Mouse (Mus musculus) testis, postnatal 14 days (tissue): ENCODE results near the gene Evc.

ENCODE experiments used
- DNase-seq: peaks from one replicate; pipeline ENCODE4 v3.0.0; 2021; ENCODE audit warnings: low spot score

Evc gene

GRCm38 (mm10) chr5:37336485-37337105, at the start of gene Evc:
Gene Evc, minus strand, starts transcription at chr5:37336894.
- DNase-seq = peak; percentile 49

GRCm38 (mm10) chr5:37383570-37383969, 46.9 kb upstream of the Evc start:
- no peak for DNase-seq

- DNase-seq = no peak
Measured at GRCm38 (mm10) chr5:37380641-37381040, 43.9 kb upstream of the Evc start.

- no peak for DNase-seq
Measured at GRCm38 (mm10) chr5:37377376-37377775, 40.7 kb upstream of the Evc start.

GRCm38 (mm10) chr5:37368796-37369195, 32.1 kb upstream of the Evc start:
- DNase-seq = no peak

GRCm38 (mm10) chr5:37365751-37366150, 29.1 kb upstream of the Evc start:
- no peak for DNase-seq

GRCm38 (mm10) chr5:37363284-37363683, 26.6 kb upstream of the Evc start:
- no peak for DNase-seq

- DNase-seq = no peak
Measured at GRCm38 (mm10) chr5:37362618-37363017, 25.9 kb upstream of the Evc start.

GRCm38 (mm10) chr5:37356027-37356426, 19.3 kb upstream of the Evc start:
- DNase-seq = no peak

- no peak for DNase-seq
Measured at GRCm38 (mm10) chr5:37354385-37354784, 17.7 kb upstream of the Evc start.

- no peak for DNase-seq
Measured at GRCm38 (mm10) chr5:37351791-37352190, 15.1 kb upstream of the Evc start.

- no peak for DNase-seq
Measured at GRCm38 (mm10) chr5:37343962-37344361, 7.3 kb upstream of the Evc start.

GRCm38 (mm10) chr5:37338288-37338687, 1.6 kb upstream of the Evc start, which contains the start of gene Evc2:
Gene Evc2, plus strand, starts transcription at chr5:37338499.
- peak; percentile 59 for DNase-seq

GRCm38 (mm10) chr5:37337696-37338095, 1.0 kb upstream of the Evc start:
- DNase-seq = no peak

- no peak for DNase-seq
Measured at GRCm38 (mm10) chr5:37335061-37335460, 1.6 kb downstream of the Evc start.

GRCm38 (mm10) chr5:37332066-37332465, 4.6 kb downstream of the Evc start:
- no peak for DNase-seq

GRCm38 (mm10) chr5:37331133-37331505, 5.6 kb downstream of the Evc start:
- DNase-seq = no peak

GRCm38 (mm10) chr5:37330449-37331132, 6.1 kb downstream of the Evc start:
- DNase-seq = no peak

- DNase-seq = no peak
Measured at GRCm38 (mm10) chr5:37326675-37327074, 10.0 kb downstream of the Evc start.

GRCm38 (mm10) chr5:37320761-37321160, 15.9 kb downstream of the Evc start:
- DNase-seq = no peak

GRCm38 (mm10) chr5:37320174-37320573, 16.5 kb downstream of the Evc start:
- DNase-seq = no peak

GRCm38 (mm10) chr5:37318715-37319114, 18.0 kb downstream of the Evc start:
- DNase-seq = no peak

GRCm38 (mm10) chr5:37312980-37313722, 23.5 kb downstream of the Evc start:
- no peak for DNase-seq
